Mouse (Mus musculus) hindbrain, embryonic 16.5 days (tissue): ENCODE measurements around the gene Dab2ip. TPM values are rescaled to one million over a fixed set of nuclear protein-coding genes. Genes with fewer than 3 reads are reported as not detected.
A peak's percentile ranks its signal among the peaks of the same experiment; 100 is the strongest.

Experiments
- ATAC-seq: fragments of 200-750 bp; cut with Nextera tagmentation; 2 replicates; pipeline ENCODE4 v1.8.0; 2017; ENCODE audit warnings: moderate TSS enrichment, moderate library complexity
- H3K27ac ChIP-seq: fragments of 300-500 bp; sonication (generic); 2 replicates; pipeline ENCODE4 v1.5.1; 2014; ENCODE audit warnings: low read depth, mild to moderate bottlenecking, control low read depth, low read length, moderate library complexity
- H3K27me3 ChIP-seq: fragments of 300-500 bp; sonication (generic); replicated peaks from 2 replicates; pipeline ENCODE4 v1.6.1; 2014; ENCODE audit warnings: low read length; ENCODE audit not compliant: control insufficient read depth, insufficient read depth
- H3K36me3 ChIP-seq: fragments of 300-500 bp; sonication (generic); 2 replicates; pipeline ENCODE4 v1.6.1; 2014; ENCODE audit warnings: mild to moderate bottlenecking, low read length, moderate library complexity, mixed read lengths; ENCODE audit not compliant: control insufficient read depth, insufficient read depth
- H3K4me1 ChIP-seq: fragments of 300-500 bp; sonication (generic); 2 replicates; pipeline ENCODE4 v1.6.1; 2014; ENCODE audit warnings: low read depth, low read length; ENCODE audit not compliant: control insufficient read depth, insufficient read depth
- H3K4me2 ChIP-seq: fragments of 300-500 bp; sonication (generic); 2 replicates; pipeline ENCODE4 v1.6.1; 2014; ENCODE audit warnings: mild to moderate bottlenecking, low read length, control low read depth, moderate library complexity
- H3K4me3 ChIP-seq: fragments of 300-500 bp; sonication (generic); 2 replicates; pipeline ENCODE4 v1.5.1; 2014; ENCODE audit warnings: mild to moderate bottlenecking, low read length, control low read depth, moderate library complexity
- H3K9ac ChIP-seq: fragments of 300-500 bp; sonication (generic); 2 replicates; pipeline ENCODE4 v1.6.1; 2014; ENCODE audit warnings: low read depth, mild to moderate bottlenecking, control low read depth, low read length, moderate library complexity
- H3K9me3 ChIP-seq: fragments of 300-500 bp; sonication (generic); 2 replicates; pipeline ENCODE4 v1.6.1; 2014; ENCODE audit warnings: mild to moderate bottlenecking, low read length, moderate library complexity; ENCODE audit not compliant: control insufficient read depth
- WGBS: fragments of 180-500 bp; shearing (Covaris S2); extraction: QIAGEN DNeasy Blood & Tissue Kit; methylation state at CpG from one replicate; pipeline ENCODE4 v1.1.7; 2014; 5-methylcytosine and 5-hydroxymethylcytosine counted together
- polyA plus RNA-seq: library from polyadenylated mRNA; unstranded; fragments of >200 nt; fragmentation: Nextera tagmentation; extraction: Ambion mirVana; gene quantifications from 2 replicates; pipeline ENCODE4 v1.2.1, GENCODE M21; 2015

Gene Dab2ip
- polyA plus RNA-seq, 1 experiment from 2014 or later: 27.6 TPM

GRCm38 (mm10) chr2:35680833-35681232 is 122.8 kb downstream of the Dab2ip start:
- Histone ChIP-seq H3K36me3 (no peaks in the 10 kb centered on the region), H3K27ac (0 out of 2 replicates have a peak overlapping the region, but pooled peaks have one; percentile 1), H3K4me2 (no peak overlapping the region), H3K4me1 (peaks cover 72% of the 10 kb centered on the region), H3K9ac (no peak overlapping the region), H3K9me3 (no peaks in the 10 kb centered on the region), H3K4me3 (no peak overlapping the region), H3K27me3 (no peaks in the 10 kb centered on the region)
- 37% methylated on average over 6 of the region's 6 CpGs for WGBS
- no peak for ATAC-seq

DNA sequence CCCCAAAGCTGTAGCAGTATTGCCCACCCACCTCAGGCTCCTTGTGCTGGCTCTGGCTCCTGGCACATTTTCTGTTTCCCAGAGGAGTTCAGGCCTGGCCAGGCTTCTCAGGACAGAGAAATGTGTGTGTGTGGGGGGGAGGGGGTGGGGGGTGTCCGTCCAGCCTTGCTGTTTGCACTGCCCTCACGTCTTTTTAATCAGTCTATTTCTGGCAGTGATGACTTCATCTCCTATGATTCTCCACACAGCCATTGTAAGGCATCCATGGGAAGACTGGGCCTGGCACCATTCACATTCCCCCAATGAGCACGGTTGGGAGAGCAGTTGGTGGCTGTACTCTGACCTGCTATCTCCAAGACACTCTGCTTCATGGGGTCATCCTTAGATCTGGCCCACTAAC is 125.9 kb downstream of the Dab2ip start:
- Histone ChIP-seq H3K9ac (no peak overlapping the region), H3K36me3 (no peaks in the 10 kb centered on the region), H3K9me3 (no peaks in the 10 kb centered on the region), H3K4me3 (no peak overlapping the region), H3K4me1 (peaks cover 61% of the 10 kb centered on the region), H3K27me3 (no peaks in the 10 kb centered on the region), H3K27ac (peak overlapping the region; percentile 11; the same call in 1 of the 2 replicates), H3K4me2 (no peak overlapping the region)
- WGBS: 12% methylated on average over 3 of the region's 3 CpGs
- ATAC-seq: 0 out of 2 replicates have a peak, but pooled peaks have one; percentile 5

DNA sequence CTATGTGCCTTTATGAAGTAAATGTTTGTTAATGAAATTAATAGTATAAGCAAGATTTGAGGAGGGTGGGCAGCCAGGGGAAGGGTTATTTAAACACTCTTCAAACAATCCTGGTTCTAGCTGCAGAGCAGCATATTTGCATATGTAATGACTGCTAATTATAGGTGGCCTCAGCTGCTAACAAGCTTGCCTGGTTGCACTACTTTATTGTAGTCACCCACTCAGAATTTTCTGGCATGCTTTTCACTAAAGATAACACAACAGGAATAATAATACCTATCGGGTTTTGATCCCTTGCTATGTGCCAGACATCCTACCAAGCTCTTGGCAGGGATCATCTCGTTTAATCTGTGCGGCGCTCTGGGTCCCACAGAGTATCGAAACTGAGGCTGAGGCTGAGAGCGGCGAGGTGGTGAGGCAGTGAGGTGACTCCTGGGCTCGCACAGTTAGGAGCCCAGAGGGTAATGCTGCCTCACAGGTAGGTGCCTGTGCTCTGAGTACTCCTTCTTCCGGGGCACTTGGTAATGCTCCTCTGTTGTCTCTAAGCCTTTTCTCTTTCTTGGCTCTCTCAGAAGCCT is 126.8 kb downstream of the Dab2ip start:
- Histone ChIP-seq H3K4me3 (no peak overlapping the region), H3K36me3 (no peaks in the 10 kb centered on the region), H3K4me1 (peaks cover 61% of the 10 kb centered on the region), H3K4me2 (no peak overlapping the region), H3K27me3 (no peaks in the 10 kb centered on the region), H3K27ac (0 out of 2 replicates have a peak overlapping the region, but pooled peaks have one; percentile 11), H3K9ac (no peak overlapping the region), H3K9me3 (no peaks in the 10 kb centered on the region)
- WGBS: 26% methylated on average over 9 of the region's 9 CpGs
- no peak for ATAC-seq

GRCm38 (mm10) chr2:35686104-35686503 is 128.0 kb downstream of the Dab2ip start:
- WGBS: 50% methylated on average over 7 of the region's 7 CpGs
- Histone ChIP-seq H3K36me3 (no peaks in the 10 kb centered on the region), H3K9me3 (no peaks in the 10 kb centered on the region), H3K9ac (no peak overlapping the region), H3K4me1 (peaks cover 64% of the 10 kb centered on the region), H3K4me2 (no peak overlapping the region), H3K27me3 (no peaks in the 10 kb centered on the region), H3K27ac (no peak overlapping the region), H3K4me3 (no peak overlapping the region)
- no peak for ATAC-seq

- no peak overlapping the region for H3K4me2 ChIP-seq
- no peak overlapping the region for H3K27ac ChIP-seq
- H3K9me3 ChIP-seq: no peaks in the 10 kb centered on the region
- no peaks in the 10 kb centered on the region for H3K27me3 ChIP-seq
- no peaks in the 10 kb centered on the region for H3K36me3 ChIP-seq
- no peak overlapping the region for H3K4me3 ChIP-seq
- peaks cover 62% of the 10 kb centered on the region for H3K4me1 ChIP-seq
- no peak overlapping the region for H3K9ac ChIP-seq
- no peak for ATAC-seq
- whole genome bisulfite sequencing: 75% methylated on average over 5 of the region's 5 CpGs
These were observed 129.5 kb downstream of the Dab2ip start for GRCm38 (mm10) chr2:35687557-35688070.

GRCm38 (mm10) chr2:35688121-35688520 is 130.1 kb downstream of the Dab2ip start:
- no peak overlapping the region for H3K9ac ChIP-seq
- no peak overlapping the region for H3K27ac ChIP-seq
- no peaks in the 10 kb centered on the region for H3K36me3 ChIP-seq
- no peaks in the 10 kb centered on the region for H3K27me3 ChIP-seq
- no peak for ATAC-seq
- no peak overlapping the region for H3K4me2 ChIP-seq
- H3K4me3 ChIP-seq: no peak overlapping the region
- H3K9me3 ChIP-seq: no peaks in the 10 kb centered on the region
- WGBS: 72% methylated on average over 4 of the region's 4 CpGs
- H3K4me1 ChIP-seq: peaks cover 64% of the 10 kb centered on the region

- Histone ChIP-seq H3K27me3 (no peaks in the 10 kb centered on the region), H3K4me1 (peaks cover 65% of the 10 kb centered on the region), H3K36me3 (no peaks in the 10 kb centered on the region), H3K9ac (no peak overlapping the region), H3K9me3 (no peaks in the 10 kb centered on the region), H3K4me2 (no peak overlapping the region), H3K4me3 (no peak overlapping the region), H3K27ac (no peak overlapping the region)
- no peak for ATAC-seq
- 90% methylated on average over 5 of the region's 5 CpGs for WGBS
These were observed 130.5 kb downstream of the Dab2ip start for GRCm38 (mm10) chr2:35688581-35688980.

DNA sequence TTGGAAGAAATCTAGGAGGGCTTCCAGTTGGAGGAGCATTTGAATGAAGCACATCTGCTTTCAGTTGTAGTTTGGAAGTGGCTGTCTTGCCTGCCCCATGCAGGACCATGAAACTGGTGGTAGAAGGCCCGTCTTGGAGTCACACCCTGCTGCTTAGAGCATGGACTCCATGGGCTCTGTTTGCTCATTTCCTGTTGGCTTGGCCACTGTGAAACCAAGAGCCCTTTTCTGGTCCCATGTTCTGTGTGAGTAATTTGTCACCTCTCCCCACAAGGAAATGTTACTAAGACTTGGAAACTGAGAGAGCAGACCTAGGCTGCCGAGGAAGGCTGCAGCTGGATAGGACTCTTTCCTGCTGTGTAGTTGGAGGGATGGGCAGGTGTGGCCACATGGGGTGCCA is 131.8 kb downstream of the Dab2ip start:
- Histone ChIP-seq H3K27ac (no peak overlapping the region), H3K9ac (no peak overlapping the region), H3K27me3 (no peaks in the 10 kb centered on the region), H3K4me2 (no peak overlapping the region), H3K4me1 (peaks cover 63% of the 10 kb centered on the region), H3K4me3 (no peak overlapping the region), H3K9me3 (no peaks in the 10 kb centered on the region), H3K36me3 (no peaks in the 10 kb centered on the region)
- ATAC-seq: no peak
- 78% methylated on average over 2 of the region's 2 CpGs for WGBS

- peaks cover 66% of the 10 kb centered on the region for H3K4me1 ChIP-seq
- H3K36me3 ChIP-seq: no peaks in the 10 kb centered on the region
- H3K27me3 ChIP-seq: no peaks in the 10 kb centered on the region
- ATAC-seq: no peak; the same call in 1 of the 2 replicates
- 0 out of 2 replicates have a peak overlapping the region, but pooled peaks have one; percentile 14 for H3K27ac ChIP-seq
- no peak overlapping the region for H3K4me2 ChIP-seq
- no peaks in the 10 kb centered on the region for H3K9me3 ChIP-seq
- no peak overlapping the region for H3K4me3 ChIP-seq
- 19% methylated on average over 6 of the region's 7 CpGs for WGBS
- no peak overlapping the region for H3K9ac ChIP-seq
These were observed 133.4 kb downstream of the Dab2ip start for GRCm38 (mm10) chr2:35691257-35692049.
